Mouse (Mus musculus): ENCODE data around the gene Manbal.

Gene Manbal

DNA sequence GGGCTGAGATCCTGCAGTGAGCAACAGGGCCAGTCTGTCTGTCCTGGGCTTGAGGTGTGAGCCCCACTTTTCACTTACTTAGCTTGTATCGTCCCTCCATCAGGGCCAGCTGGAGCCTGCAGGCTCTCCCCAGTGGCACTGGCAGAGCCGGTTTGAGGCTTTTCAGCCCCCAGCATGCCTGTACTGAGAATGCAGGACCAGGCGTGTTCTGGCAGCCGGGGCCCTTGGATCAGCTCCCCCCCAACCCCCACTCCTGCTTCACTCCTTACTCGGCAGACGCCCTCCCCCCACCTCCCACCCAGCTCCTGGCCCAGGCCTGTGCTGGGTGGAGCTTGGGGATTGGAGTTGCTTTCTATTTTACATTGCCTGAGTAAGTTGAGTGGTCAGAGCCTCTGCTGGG, 67.1 kb downstream of the Manbal start:
- DNase-seq (ENCODE audit: low spot score) = peak; percentile 30

DNA sequence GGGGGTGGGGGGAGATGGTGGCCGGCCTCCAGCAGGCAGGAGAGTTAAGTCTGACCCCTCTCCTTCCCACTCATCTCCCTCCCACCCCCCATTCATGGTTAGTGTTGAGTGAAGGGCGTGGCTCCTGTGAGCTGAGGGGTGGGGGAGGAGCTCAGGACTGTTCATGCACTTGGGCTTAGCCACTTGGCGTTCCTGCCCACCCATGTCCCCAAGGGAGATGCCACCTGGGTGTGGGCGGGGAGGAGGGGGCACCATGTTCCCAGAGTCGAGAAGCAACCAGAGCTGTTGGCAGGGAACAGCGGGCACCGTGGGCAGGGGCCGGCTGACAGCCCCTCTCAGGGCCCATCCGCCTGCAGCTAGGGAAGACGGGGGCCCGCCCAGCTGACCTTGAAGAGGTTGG, 69.1 kb downstream of the Manbal start:
- no peak for DNase-seq (ENCODE audit: low spot score)

DNA sequence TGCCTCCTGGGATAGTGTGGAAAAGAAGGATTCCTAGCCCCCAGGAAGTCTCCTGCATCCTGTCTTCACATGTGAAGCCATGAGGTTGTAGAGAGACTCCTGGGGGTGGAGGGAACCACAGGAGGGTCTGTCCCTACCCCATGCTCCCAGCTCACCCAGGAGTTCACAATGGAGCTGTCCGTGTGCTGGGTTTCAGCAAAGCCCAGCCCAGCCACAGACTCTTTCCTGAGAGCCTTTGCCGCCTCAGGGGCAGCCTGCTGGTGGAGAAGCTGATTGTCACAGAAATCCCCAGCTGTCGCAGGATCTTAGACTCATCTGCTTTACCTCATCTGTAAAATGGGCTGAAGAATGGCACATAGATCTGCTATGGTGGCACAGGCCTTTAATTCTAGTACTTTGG, 69.7 kb downstream of the Manbal start:
- no peak for DNase-seq (ENCODE audit: low spot score)

DNA sequence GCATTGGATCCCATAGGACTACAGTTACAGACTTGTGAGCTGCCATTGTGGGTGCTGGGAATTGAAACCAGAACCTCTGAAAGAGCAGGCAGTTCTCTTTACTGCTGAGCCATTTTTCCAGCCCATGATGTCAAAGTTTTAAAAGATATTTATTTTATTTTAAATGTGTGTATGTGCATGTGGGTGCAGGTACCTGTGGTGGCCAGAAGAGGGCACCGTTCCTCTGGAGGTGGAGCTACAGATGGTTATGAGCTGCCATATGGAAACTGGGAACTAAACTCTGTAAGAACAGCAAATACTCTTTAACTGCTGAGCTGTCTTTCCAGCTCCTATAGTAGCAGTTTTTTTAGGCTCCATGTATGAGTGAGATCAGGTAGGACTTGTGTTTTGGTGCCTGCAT, 74.0 kb downstream of the Manbal start:
- no peak for DNase-seq (ENCODE audit: low spot score)
